Mouse (Mus musculus) G1E (cell line): Measurements from ENCODE around the gene Btn1a1.

ENCODE experiments used
- CTCF ChIP-seq: IDR thresholded peaks from 2 replicates; pipeline ENCODE4 v1.5.1; 2012; ENCODE audit warnings: low read depth, low read length, inconsistent platforms, mixed read lengths
- GATA1 ChIP-seq: IDR thresholded peaks from 2 replicates; pipeline ENCODE4 v1.6.1; 2012; ENCODE audit warnings: borderline replicate concordance, low read length, inconsistent platforms, mixed read lengths
- GATA2 ChIP-seq: IDR thresholded peaks from 2 replicates; pipeline ENCODE4 v1.6.1; 2012; ENCODE audit warnings: low read depth, low read length, inconsistent platforms, borderline replicate concordance
- POLR2AphosphoS5 ChIP-seq: IDR thresholded peaks from 2 replicates; pipeline ENCODE4 v1.6.1; 2012; ENCODE audit warnings: low read depth, low read length, inconsistent platforms; ENCODE audit not compliant: insufficient replicate concordance
- TAL1 ChIP-seq: conservative IDR thresholded peaks from 2 replicates; pipeline ENCODE4 v1.6.1; 2012; ENCODE audit warnings: low read depth, low read length, inconsistent platforms, mixed read lengths

- no peak for TF ChIP-seq CTCF
- TF ChIP-seq GATA1: no peak
- no peak for TF ChIP-seq TAL1
- TF ChIP-seq POLR2AphosphoS5: no peak
- TF ChIP-seq GATA2: no peak
These were observed 47.8 kb upstream of the Btn1a1 start for GRCm38 (mm10) chr13:23513517-23513916.
